Mouse (Mus musculus): ENCODE results near the gene Map2k6. TPM values are rescaled to one million over a fixed set of nuclear protein-coding genes. Genes with fewer than 3 reads are reported as not detected.
A peak's percentile ranks its signal among the peaks of the same experiment; 100 is the strongest.

Gene Map2k6
- polyA plus RNA-seq, 1 experiment from 2014 or later = 36.0 TPM

DNA sequence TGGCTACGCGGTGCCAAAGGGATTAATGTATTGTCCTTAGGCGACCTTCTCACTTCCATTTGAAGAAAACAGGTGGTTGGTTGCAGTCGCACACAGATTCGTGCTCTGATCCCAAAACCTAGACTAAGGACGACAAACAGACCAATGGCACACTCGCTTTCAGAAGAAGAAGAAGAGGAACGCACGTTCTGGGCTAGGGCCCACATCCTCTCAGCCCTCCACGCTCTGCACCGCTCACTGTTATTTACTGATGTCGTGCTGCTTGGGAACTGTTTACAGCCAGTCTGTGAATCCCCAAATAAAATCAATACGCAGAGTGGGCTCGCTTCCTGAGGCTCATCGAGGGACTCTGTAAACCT lies 18.6 kb upstream of the Map2k6 start:
- Histone ChIP-seq H3K36me3 (replicated peaks) (no peaks in the 10 kb centered on the region), H3K9me3 (no peaks in the 10 kb centered on the region), H3K4me3 (peak overlapping the region; percentile 48), H3K4me1 (peaks cover 12% of the 10 kb centered on the region), H3K27me3 (ENCODE audit: poor library complexity, severe bottlenecking) (peaks cover 6% of the 10 kb centered on the region; the same call in 1 of the 2 replicates), H3K27ac (peak overlapping the region; percentile 74)
- DNase-seq (ENCODE audit: extremely low spot score, low spot score) = no peak
- 37% methylated on average over 15 of the region's 15 CpGs for WGBS

DNA sequence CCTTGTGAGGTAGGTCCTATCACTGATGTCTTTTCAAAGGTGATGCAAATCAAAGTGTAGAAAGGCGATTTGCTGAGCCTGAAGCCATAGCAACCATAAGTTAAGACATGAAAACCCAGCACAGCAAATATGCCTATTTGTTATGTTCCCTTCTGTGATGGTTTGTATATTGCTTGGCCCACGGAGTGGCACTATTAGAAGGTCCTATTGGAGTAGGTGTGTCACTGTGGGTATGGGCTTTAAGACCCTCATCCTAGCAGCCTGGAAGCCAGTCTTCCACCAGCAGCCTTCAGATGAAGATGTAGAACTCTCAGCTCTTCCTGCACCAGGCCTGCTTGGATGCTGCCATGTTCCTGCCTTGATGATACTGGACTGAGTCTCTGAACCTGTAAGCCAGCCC lies 13.4 kb upstream of the Map2k6 start:
- H3K27ac ChIP-seq = no peak overlapping the region
- no peaks in the 10 kb centered on the region for H3K36me3 ChIP-seq (replicated peaks)
- H3K4me3 ChIP-seq = no peak overlapping the region
- no peaks in the 10 kb centered on the region for H3K9me3 ChIP-seq
- H3K27me3 ChIP-seq (ENCODE audit: poor library complexity, severe bottlenecking) = no peaks in the 10 kb centered on the region
- 89% methylated on average over 2 of the region's 2 CpGs for WGBS
- H3K4me1 ChIP-seq = peaks cover under 1% of the 10 kb centered on the region
- no peak for DNase-seq (ENCODE audit: extremely low spot score, low spot score)

DNA sequence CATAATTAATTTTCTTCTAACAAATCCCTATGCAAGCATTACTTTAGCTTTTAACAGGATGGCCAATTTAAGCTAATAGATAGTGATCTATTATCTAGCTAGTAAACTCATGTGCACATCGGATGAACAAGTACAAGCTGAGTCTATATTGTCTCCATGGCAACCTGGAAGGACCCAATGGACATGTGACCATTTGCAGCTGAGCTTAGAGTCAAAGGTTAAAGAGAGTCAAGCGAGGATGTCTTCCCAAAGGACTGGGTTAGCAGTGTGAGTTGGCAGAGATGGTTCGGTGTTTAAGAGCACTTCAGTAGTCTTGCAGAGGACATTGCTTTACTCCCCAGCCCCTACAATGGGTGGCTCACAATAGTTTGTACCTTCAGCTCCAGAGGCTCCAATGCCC lies 6.2 kb upstream of the Map2k6 start:
- no peaks in the 10 kb centered on the region for H3K9me3 ChIP-seq
- 86% methylated on average over 3 of the region's 3 CpGs for WGBS
- H3K4me1 ChIP-seq = peaks cover 20% of the 10 kb centered on the region
- no peak overlapping the region for H3K4me3 ChIP-seq
- peaks cover 34% of the 10 kb centered on the region for H3K27me3 ChIP-seq (ENCODE audit: poor library complexity, severe bottlenecking)
- H3K36me3 ChIP-seq (replicated peaks) = no peaks in the 10 kb centered on the region
- DNase-seq (ENCODE audit: extremely low spot score, low spot score) = no peak
- H3K27ac ChIP-seq = no peak overlapping the region

DNA sequence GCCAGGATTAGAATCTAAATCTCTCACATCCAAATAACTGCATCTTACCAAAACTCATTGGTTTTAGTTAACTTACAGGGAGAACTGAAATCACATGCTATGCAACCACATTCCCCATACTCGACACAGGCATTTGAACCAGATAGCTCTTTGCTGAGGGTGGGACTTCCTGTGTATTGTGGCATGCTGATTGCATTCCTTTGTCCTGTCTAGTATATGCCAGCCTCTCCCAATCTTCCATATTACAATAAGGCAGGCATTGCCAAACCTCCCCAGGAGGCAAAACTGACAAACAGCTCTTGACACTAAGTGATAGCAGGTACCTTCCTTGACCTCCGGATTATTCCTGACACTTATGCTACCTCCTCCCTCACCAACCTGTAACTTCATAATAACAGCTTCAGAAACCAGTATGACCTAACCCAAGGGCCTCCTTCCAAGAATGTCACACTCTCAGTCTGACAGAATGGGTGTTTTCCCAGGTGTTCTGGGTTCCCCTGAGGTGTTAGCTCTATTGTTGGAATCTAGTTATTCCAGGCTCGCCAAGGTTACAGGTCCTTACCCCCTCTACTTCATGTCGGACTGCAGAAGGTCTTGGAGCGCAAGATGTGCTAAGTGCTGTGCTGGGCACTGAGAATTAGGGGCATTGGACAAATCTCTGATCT lies 4.0 kb upstream of the Map2k6 start:
- Histone ChIP-seq H3K36me3 (replicated peaks) (no peaks in the 10 kb centered on the region), H3K27me3 (ENCODE audit: poor library complexity, severe bottlenecking) (peaks cover 39% of the 10 kb centered on the region)
- 88% methylated on average over 5 of the region's 5 CpGs for WGBS

GRCm38 (mm10) chr11:110396085-110396484 lies 2.8 kb upstream of the Map2k6 start:
- Histone ChIP-seq H3K4me1 (peaks cover 37% of the 10 kb centered on the region), H3K27me3 (ENCODE audit: poor library complexity, severe bottlenecking) (peaks cover 39% of the 10 kb centered on the region), H3K4me3 (peak overlapping the region; percentile 35), H3K9me3 (no peaks in the 10 kb centered on the region), H3K36me3 (replicated peaks) (no peaks in the 10 kb centered on the region), H3K27ac (peak overlapping the region; percentile 4; the same call in 1 of the 2 replicates)
- DNase-seq (ENCODE audit: extremely low spot score, low spot score) = peak; percentile 27
- WGBS = 37% methylated on average over 19 of the region's 19 CpGs

More for the DNA sequence above, 4.0 kb upstream of the Map2k6 start:
- Histone ChIP-seq H3K4me1 (peaks cover 25% of the 10 kb centered on the region), H3K4me3 (no peak overlapping the region), H3K27ac (no peak overlapping the region), H3K9me3 (no peaks in the 10 kb centered on the region)
- DNase-seq (ENCODE audit: extremely low spot score, low spot score) = no peak

DNA sequence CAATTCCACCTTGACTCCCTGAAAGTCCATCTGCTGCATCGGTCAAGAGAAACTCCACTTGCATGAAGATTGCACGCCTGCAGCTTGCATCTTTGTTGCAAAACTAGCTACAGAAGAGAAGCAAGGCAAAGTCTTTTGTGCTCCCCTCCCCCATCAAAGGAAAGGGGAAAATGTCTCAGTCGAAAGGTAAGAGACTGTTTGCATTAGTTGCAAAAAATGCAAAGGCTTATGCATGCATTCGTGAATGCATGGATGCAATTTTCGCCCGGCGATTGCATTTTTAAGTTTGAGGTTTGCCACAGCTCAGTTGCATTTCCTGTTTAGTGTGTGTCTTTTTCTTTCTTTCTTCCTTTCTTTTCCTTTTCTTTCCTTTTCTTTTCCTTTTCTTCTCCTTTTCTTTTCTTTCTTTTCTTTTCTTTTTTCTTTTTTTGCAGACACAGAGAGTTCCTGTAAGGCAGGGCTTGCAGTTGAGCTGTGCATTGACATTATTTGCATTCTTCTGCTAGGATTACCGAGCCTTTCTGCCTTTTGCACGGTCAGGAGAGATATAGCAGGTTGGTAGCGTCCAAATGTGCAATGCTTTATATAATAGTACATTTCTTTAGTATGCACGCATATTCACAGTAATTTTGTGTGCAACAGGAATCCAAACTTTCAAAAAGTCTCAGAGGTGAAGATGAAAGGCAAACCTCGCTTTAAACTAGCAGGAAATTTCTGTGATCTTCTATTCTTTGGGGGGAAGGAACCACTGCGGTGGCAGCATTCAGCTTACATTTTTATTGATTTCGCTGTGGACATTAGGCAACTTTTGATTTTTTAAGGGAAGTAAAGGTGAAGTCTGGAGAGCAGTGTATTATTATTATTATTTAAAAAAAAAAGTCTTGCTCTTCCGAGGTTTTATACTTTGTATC lies 573 bp downstream of the Map2k6 start:
- Histone ChIP-seq H3K4me3 (peak overlapping the region; percentile 68), H3K4me1 (peaks cover 55% of the 10 kb centered on the region), H3K36me3 (replicated peaks) (peaks cover 14% of the 10 kb centered on the region), H3K27ac (peak overlapping the region; percentile 90), H3K9me3 (no peaks in the 10 kb centered on the region), H3K27me3 (ENCODE audit: poor library complexity, severe bottlenecking) (peaks cover 37% of the 10 kb centered on the region)
- 12% methylated on average over 15 of the region's 15 CpGs for WGBS
- no peak for DNase-seq (ENCODE audit: extremely low spot score, low spot score)

- no peak for DNase-seq (ENCODE audit: extremely low spot score, low spot score)
- Histone ChIP-seq H3K36me3 (replicated peaks) (peaks cover 16% of the 10 kb centered on the region), H3K27ac (peak overlapping the region; percentile 90; the same call in 1 of the 2 replicates), H3K9me3 (no peaks in the 10 kb centered on the region), H3K27me3 (ENCODE audit: poor library complexity, severe bottlenecking) (peaks cover 29% of the 10 kb centered on the region), H3K4me1 (peaks cover 55% of the 10 kb centered on the region), H3K4me3 (peak overlapping the region; percentile 68)
- WGBS = 41% methylated on average over 1 of the region's 1 CpGs
Observed at GRCm38 (mm10) chr11:110400283-110400682, 1.4 kb downstream of the Map2k6 start.

GRCm38 (mm10) chr11:110402671-110403070 lies 3.7 kb downstream of the Map2k6 start:
- WGBS = 70% methylated on average over 3 of the region's 3 CpGs
- Histone ChIP-seq H3K9me3 (peaks cover 5% of the 10 kb centered on the region; the same call in 1 of the 2 replicates), H3K27me3 (ENCODE audit: poor library complexity, severe bottlenecking) (peaks cover 6% of the 10 kb centered on the region), H3K36me3 (replicated peaks) (peaks cover 31% of the 10 kb centered on the region), H3K4me3 (no peak overlapping the region), H3K4me1 (peaks cover 35% of the 10 kb centered on the region), H3K27ac (no peak overlapping the region)
- no peak for DNase-seq (ENCODE audit: extremely low spot score, low spot score)

DNA sequence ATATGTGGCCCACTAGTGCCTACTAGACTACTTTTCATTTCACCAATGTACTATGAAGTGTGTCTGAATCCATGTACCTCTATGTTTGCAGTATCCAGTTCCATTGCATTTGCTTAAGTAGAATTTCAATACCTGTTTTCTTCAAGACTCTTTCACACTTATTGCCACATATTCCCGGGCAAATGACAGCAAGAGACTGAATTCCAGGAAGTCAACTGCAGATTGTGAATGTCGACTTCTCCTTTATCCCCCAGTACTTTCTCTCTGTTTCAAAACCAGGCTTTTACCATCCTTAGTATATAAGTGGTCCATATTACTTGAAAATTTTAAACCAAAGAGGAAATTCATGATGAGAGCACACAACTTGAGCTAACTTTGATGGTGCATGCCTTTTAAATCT lies 4.7 kb downstream of the Map2k6 start:
- H3K27me3 ChIP-seq (ENCODE audit: poor library complexity, severe bottlenecking) = no peaks in the 10 kb centered on the region
- peaks cover 33% of the 10 kb centered on the region for H3K4me1 ChIP-seq
- 91% methylated on average over 2 of the region's 2 CpGs for WGBS
- H3K9me3 ChIP-seq = peaks cover 5% of the 10 kb centered on the region; the same call in 1 of the 2 replicates
- no peak overlapping the region for H3K27ac ChIP-seq
- peaks cover 38% of the 10 kb centered on the region for H3K36me3 ChIP-seq (replicated peaks)
- H3K4me3 ChIP-seq = no peak overlapping the region
- DNase-seq (ENCODE audit: extremely low spot score, low spot score) = no peak

DNA sequence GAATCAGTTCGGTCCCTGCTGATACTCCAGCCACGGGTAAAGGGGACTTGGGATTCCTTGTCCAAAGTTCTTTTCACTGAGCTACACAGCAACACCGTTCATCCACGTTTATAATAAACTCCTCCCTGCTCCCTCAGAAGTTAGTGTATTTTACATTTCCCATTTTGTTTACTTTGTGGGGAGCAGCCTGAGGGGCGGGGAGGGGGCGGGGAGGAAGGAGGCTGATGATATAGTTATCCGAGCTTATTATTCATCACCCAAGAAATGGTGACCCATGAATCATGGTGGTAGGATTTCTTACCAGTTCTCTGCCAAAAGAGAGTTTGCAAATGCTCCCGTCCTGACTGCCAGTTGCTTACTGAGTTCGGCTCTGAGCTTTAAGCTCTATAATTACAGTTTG lies 6.7 kb downstream of the Map2k6 start:
- Histone ChIP-seq H3K36me3 (replicated peaks) (peaks cover 49% of the 10 kb centered on the region), H3K27me3 (ENCODE audit: poor library complexity, severe bottlenecking) (no peaks in the 10 kb centered on the region), H3K4me3 (no peak overlapping the region), H3K9me3 (peaks cover 5% of the 10 kb centered on the region; the same call in 1 of the 2 replicates), H3K4me1 (peaks cover 23% of the 10 kb centered on the region), H3K27ac (no peak overlapping the region)
- no peak for DNase-seq (ENCODE audit: extremely low spot score, low spot score)
- WGBS = 82% methylated on average over 9 of the region's 9 CpGs

DNA sequence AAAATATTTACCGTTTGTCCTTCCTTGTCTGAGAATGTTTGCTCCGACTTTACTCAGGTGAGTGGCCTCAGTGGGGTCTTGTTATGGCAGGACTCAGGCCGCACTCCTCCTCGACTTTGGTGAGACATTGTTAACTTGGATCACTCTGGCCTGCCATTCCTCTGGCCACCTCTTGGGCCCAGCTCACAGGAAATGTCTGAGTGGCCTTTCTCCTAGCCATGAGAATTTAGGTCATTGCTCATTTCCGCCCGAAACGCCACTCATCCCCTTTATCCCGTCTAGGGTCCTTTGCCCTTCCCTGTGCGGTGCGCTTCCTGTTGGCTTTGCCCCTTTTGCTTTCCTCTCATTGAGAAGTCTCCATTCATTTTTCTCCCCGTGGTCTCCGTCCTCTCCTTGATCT lies 10.2 kb downstream of the Map2k6 start:
- H3K27me3 ChIP-seq (ENCODE audit: poor library complexity, severe bottlenecking) = no peaks in the 10 kb centered on the region
- no peak for DNase-seq (ENCODE audit: extremely low spot score, low spot score)
- 88% methylated on average over 12 of the region's 12 CpGs for WGBS
- no peak overlapping the region for H3K27ac ChIP-seq
- no peaks in the 10 kb centered on the region for H3K4me1 ChIP-seq
- peaks cover 5% of the 10 kb centered on the region; the same call in 1 of the 2 replicates for H3K9me3 ChIP-seq
- no peak overlapping the region for H3K4me3 ChIP-seq
- peaks cover 53% of the 10 kb centered on the region for H3K36me3 ChIP-seq (replicated peaks)

GRCm38 (mm10) chr11:110409776-110410175 lies 10.9 kb downstream of the Map2k6 start:
- Histone ChIP-seq H3K36me3 (replicated peaks) (peaks cover 50% of the 10 kb centered on the region), H3K4me3 (no peak overlapping the region), H3K27ac (no peak overlapping the region), H3K9me3 (peaks cover 5% of the 10 kb centered on the region; the same call in 1 of the 2 replicates), H3K4me1 (no peaks in the 10 kb centered on the region), H3K27me3 (ENCODE audit: poor library complexity, severe bottlenecking) (no peaks in the 10 kb centered on the region)
- WGBS = 76% methylated on average over 9 of the region's 9 CpGs
- DNase-seq (ENCODE audit: extremely low spot score, low spot score) = no peak

DNA sequence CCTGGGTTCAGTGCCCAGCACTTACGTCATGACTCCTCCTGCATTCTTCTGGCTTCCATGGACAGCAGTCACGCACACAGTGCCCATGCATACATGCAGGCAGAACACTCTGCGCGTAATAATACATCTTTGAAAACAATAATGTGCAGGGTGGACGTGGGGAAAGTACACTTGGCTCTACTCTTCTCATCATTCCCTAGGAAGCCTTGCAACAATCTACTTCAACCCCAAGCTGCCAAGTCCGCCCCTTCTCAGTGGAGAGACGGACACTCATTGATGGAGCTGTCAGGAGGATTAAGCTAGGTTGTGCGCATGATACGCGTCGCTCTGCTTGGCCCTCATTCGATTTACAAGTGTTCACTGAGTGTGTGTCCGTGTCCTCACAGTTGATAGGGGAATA lies 12.7 kb downstream of the Map2k6 start:
- Histone ChIP-seq H3K4me3 (no peak overlapping the region), H3K9me3 (peaks cover 1% of the 10 kb centered on the region; the same call in 1 of the 2 replicates), H3K27ac (no peak overlapping the region), H3K36me3 (replicated peaks) (peaks cover 43% of the 10 kb centered on the region), H3K4me1 (no peaks in the 10 kb centered on the region), H3K27me3 (ENCODE audit: poor library complexity, severe bottlenecking) (no peaks in the 10 kb centered on the region)
- no peak for DNase-seq (ENCODE audit: extremely low spot score, low spot score)
- WGBS = 96% methylated on average over 13 of the region's 13 CpGs
